Mouse (Mus musculus): ENCODE measurements at regions not wholly inside any gene's neighbourhood (a gene's known extent, or its start where the extent isn't known, plus 50 kb on each side); places are given as distances from the start of the nearest gene placed in this dataset.

GRCm38 (mm10) chr3:103436902-103437603 is 138.0 kb upstream of the Syt6 start:
- no peak for TF ChIP-seq CTCF (IDR thresholded peaks at IDR 0.05; ENCODE audit: low read depth, low read length)
- TF ChIP-seq POLR2A (IDR thresholded peaks at IDR 0.05; ENCODE audit: extremely low read depth, insufficient read depth, low read length): no peak

All from liver, adult 2 months (tissue).